Mouse (Mus musculus): ENCODE data around the gene Pdik1l. TPM values are rescaled to one million over a fixed set of nuclear protein-coding genes. Genes with fewer than 3 reads are reported as not detected.

The Pdik1l gene
- total and polyA plus RNA-seq, 3 experiments = 4.0 to 53.2 (median 42.9) TPM

- H3K4me3 ChIP-seq (ENCODE audit: low read depth, low read length) = no peak within 1 kb of the TSS
- peaks cover 27% of the 10 kb centered on the region for H3K4me1 ChIP-seq (ENCODE audit: insufficient read depth, low read depth, low read length)
- DNase-seq (ENCODE audit: low spot score) = no peak
Observed at GRCm38 (mm10) chr4:134253722-134254324, 33.9 kb downstream of the Pdik1l start, which contains the start of gene Grrp1. TSS of gene Grrp1 (minus strand) at chr4:134254106.

DNA sequence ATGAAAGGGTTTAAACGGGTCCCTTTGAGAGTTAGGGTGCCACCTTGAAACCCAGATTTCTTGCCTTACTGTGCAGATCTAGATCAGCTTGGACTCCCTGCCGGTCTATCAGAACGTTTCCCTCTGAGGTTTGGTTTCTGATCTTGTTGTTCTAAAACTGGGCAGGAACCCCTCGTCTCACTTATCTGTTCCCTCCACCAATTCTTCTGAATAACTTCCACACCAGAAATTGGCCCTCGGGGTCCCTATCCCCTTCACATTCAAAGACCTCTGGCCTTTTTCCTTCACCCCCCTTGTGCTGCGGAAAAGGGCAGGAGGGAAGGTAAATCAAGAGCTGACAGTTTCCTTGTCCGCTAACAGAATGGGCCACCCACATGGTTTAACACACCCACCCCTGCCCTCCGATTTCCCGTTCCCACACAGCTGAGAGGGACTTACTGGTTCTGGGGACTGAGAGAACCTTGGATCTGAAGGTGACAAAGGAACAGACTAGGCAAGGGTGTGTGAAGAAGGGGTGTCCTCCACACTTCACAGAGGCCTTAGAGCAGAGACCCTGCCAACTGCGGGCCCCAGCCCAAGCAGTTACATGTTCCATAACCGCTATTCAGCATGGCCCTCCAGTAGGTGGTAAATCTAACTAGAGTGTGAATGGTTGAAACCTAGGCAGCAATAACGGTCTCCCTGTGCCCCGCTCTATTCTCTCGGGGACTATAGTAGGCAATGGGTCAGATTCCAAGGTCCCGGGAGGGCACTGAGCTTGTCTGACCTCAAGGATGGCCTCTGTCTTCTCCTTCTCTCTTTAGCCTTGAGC is 34.6 kb downstream of the Pdik1l start:
- Histone ChIP-seq H3K27me3 (ENCODE audit: insufficient read depth, low read length) (peaks cover 93% of the 10 kb centered on the region), H3K9me3 (replicated peaks) (peaks cover 13% of the 10 kb centered on the region), H3K36me3 (replicated peaks) (no peaks in the 10 kb centered on the region), H3K4me1 (ENCODE audit: insufficient read depth, low read depth, low read length) (peaks cover 27% of the 10 kb centered on the region), H3K4me3 (ENCODE audit: low read depth, low read length) (no peak overlapping the region)
- DNase-seq (ENCODE audit: low spot score) (no peak), ATAC-seq (ENCODE audit: extremely low read depth, insufficient number of reproducible peaks, low FRiP score, poor library complexity, severe bottlenecking) (no peak)
- no peak for TF ChIP-seq GATA2 (IDR thresholded peaks at IDR 0.05; ENCODE audit: borderline replicate concordance, low read depth, low read length)
- no peak for TF ChIP-seq TAL1 (conservative IDR thresholded peaks at IDR 0.05; ENCODE audit: low read depth, low read length)
- no peak for TF ChIP-seq GATA1 (IDR thresholded peaks at IDR 0.05; ENCODE audit: borderline replicate concordance, low read length)
- no peak for TF ChIP-seq POLR2AphosphoS5 (IDR thresholded peaks at IDR 0.05; ENCODE audit: insufficient replicate concordance, low read depth, low read length)
- TF ChIP-seq CTCF (IDR thresholded peaks at IDR 0.05; ENCODE audit: low read depth, low read length) = no peak

More at GRCm38 (mm10) chr4:134253722-134254324, 33.9 kb downstream of the Pdik1l start, which contains the start of gene Grrp1:
- Histone ChIP-seq H3K27me3 (ENCODE audit: insufficient read depth, low read length) (peaks cover 86% of the 10 kb centered on the region), H3K9me3 (replicated peaks) (peaks cover 13% of the 10 kb centered on the region), H3K36me3 (replicated peaks) (no peaks in the 10 kb centered on the region)
- no peak for ATAC-seq (ENCODE audit: extremely low read depth, insufficient number of reproducible peaks, low FRiP score, poor library complexity, severe bottlenecking)
- TF ChIP-seq POLR2AphosphoS5 (IDR thresholded peaks at IDR 0.05; ENCODE audit: insufficient replicate concordance, low read depth, low read length) = no peak
- no peak for TF ChIP-seq GATA1 (IDR thresholded peaks at IDR 0.05; ENCODE audit: borderline replicate concordance, low read length)
- no peak for TF ChIP-seq CTCF (IDR thresholded peaks at IDR 0.05; ENCODE audit: low read depth, low read length)
- no peak for TF ChIP-seq TAL1 (conservative IDR thresholded peaks at IDR 0.05; ENCODE audit: low read depth, low read length)
- no peak for TF ChIP-seq GATA2 (IDR thresholded peaks at IDR 0.05; ENCODE audit: borderline replicate concordance, low read depth, low read length)

- TF ChIP-seq GATA1 (IDR thresholded peaks at IDR 0.05; ENCODE audit: borderline replicate concordance, low read length) (no peak), TAL1 (conservative IDR thresholded peaks at IDR 0.05; ENCODE audit: low read depth, low read length) (no peak), GATA2 (IDR thresholded peaks at IDR 0.05; ENCODE audit: borderline replicate concordance, low read depth, low read length) (no peak), POLR2AphosphoS5 (IDR thresholded peaks at IDR 0.05; ENCODE audit: insufficient replicate concordance, low read depth, low read length) (no peak), CTCF (IDR thresholded peaks at IDR 0.05; ENCODE audit: low read depth, low read length) (no peak)
- Histone ChIP-seq H3K36me3 (replicated peaks) (no peaks in the 10 kb centered on the region), H3K4me3 (ENCODE audit: low read depth, low read length) (no peak overlapping the region; the same call in 1 of the 2 replicates), H3K9me3 (replicated peaks) (peaks cover 13% of the 10 kb centered on the region), H3K27me3 (ENCODE audit: insufficient read depth, low read length) (peaks cover 95% of the 10 kb centered on the region), H3K4me1 (ENCODE audit: insufficient read depth, low read depth, low read length) (peaks cover 27% of the 10 kb centered on the region)
- DNase-seq (ENCODE audit: low spot score) = no peak
- ATAC-seq (ENCODE audit: extremely low read depth, insufficient number of reproducible peaks, low FRiP score, poor library complexity, severe bottlenecking) = no peak
Observed at GRCm38 (mm10) chr4:134252131-134252910, 35.4 kb downstream of the Pdik1l start.

GRCm38 (mm10) chr4:134251241-134252130 is 36.2 kb downstream of the Pdik1l start:
- TF ChIP-seq POLR2AphosphoS5 (IDR thresholded peaks at IDR 0.05; ENCODE audit: insufficient replicate concordance, low read depth, low read length) = no peak
- no peak for TF ChIP-seq TAL1 (conservative IDR thresholded peaks at IDR 0.05; ENCODE audit: low read depth, low read length)
- TF ChIP-seq CTCF (IDR thresholded peaks at IDR 0.05; ENCODE audit: low read depth, low read length) = no peak
- no peak for TF ChIP-seq GATA1 (IDR thresholded peaks at IDR 0.05; ENCODE audit: borderline replicate concordance, low read length)
- no peak for TF ChIP-seq GATA2 (IDR thresholded peaks at IDR 0.05; ENCODE audit: borderline replicate concordance, low read depth, low read length)
- Histone ChIP-seq H3K4me3 (ENCODE audit: low read depth, low read length) (peak overlapping the region; percentile 32; the same call in 1 of the 2 replicates), H3K36me3 (replicated peaks) (no peaks in the 10 kb centered on the region), H3K4me1 (ENCODE audit: insufficient read depth, low read depth, low read length) (peaks cover 27% of the 10 kb centered on the region), H3K27me3 (ENCODE audit: insufficient read depth, low read length) (peaks cover 97% of the 10 kb centered on the region), H3K9me3 (replicated peaks) (peaks cover 13% of the 10 kb centered on the region)
- no peak for DNase-seq (ENCODE audit: low spot score)
- ATAC-seq (ENCODE audit: extremely low read depth, insufficient number of reproducible peaks, low FRiP score, poor library complexity, severe bottlenecking) = no peak

DNA sequence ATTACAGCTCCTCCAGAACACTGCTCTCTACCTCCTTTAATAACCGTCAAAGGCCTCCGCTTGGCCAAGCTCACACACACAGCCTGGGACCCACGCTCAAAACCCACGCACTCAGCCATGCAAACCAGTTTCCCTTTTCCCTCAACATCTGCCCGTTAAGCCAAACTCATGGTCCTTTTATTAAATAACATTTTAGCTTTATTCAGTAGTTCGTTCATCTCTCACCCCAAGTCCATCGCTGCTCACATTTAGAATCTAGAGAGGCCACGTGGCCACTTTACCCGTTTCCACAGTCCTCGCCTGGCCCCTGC is 36.8 kb downstream of the Pdik1l start:
- Histone ChIP-seq H3K27me3 (ENCODE audit: insufficient read depth, low read length) (peaks cover 97% of the 10 kb centered on the region), H3K4me3 (ENCODE audit: low read depth, low read length) (no peak overlapping the region; the same call in 1 of the 2 replicates), H3K4me1 (ENCODE audit: insufficient read depth, low read depth, low read length) (peaks cover 31% of the 10 kb centered on the region), H3K36me3 (replicated peaks) (no peaks in the 10 kb centered on the region), H3K9me3 (replicated peaks) (peaks cover 13% of the 10 kb centered on the region)
- no peak for TF ChIP-seq POLR2AphosphoS5 (IDR thresholded peaks at IDR 0.05; ENCODE audit: insufficient replicate concordance, low read depth, low read length)
- TF ChIP-seq GATA2 (IDR thresholded peaks at IDR 0.05; ENCODE audit: borderline replicate concordance, low read depth, low read length) = no peak
- TF ChIP-seq GATA1 (IDR thresholded peaks at IDR 0.05; ENCODE audit: borderline replicate concordance, low read length) = no peak
- no peak for TF ChIP-seq CTCF (IDR thresholded peaks at IDR 0.05; ENCODE audit: low read depth, low read length)
- TF ChIP-seq TAL1 (conservative IDR thresholded peaks at IDR 0.05; ENCODE audit: low read depth, low read length) = no peak
- DNase-seq (ENCODE audit: low spot score) (no peak), ATAC-seq (ENCODE audit: extremely low read depth, insufficient number of reproducible peaks, low FRiP score, poor library complexity, severe bottlenecking) (no peak)
